Mouse (Mus musculus): ENCODE results near the gene Casc4. TPM values are rescaled to one million over a fixed set of nuclear protein-coding genes. Genes with fewer than 3 reads are reported as not detected.

The Casc4 gene
- polyA plus RNA-seq, 1 experiment from 2014 or later: 9.2 TPM

GRCm38 (mm10) chr2:121846050-121846449 is 20.7 kb upstream of the Casc4 start:
- no peaks in the 10 kb centered on the region for H3K27me3 ChIP-seq (ENCODE audit: control insufficient read depth, insufficient read depth, low read length)
- H3K36me3 ChIP-seq (ENCODE audit: control insufficient read depth, insufficient read depth): no peaks in the 10 kb centered on the region
- H3K4me2 ChIP-seq (ENCODE audit: low read depth, low read length): no peak overlapping the region
- no peak overlapping the region for H3K9ac ChIP-seq (ENCODE audit: low read length)
- H3K4me1 ChIP-seq (ENCODE audit: control insufficient read depth, insufficient read depth, low read length): no peaks in the 10 kb centered on the region
- 0 out of 2 replicates have a peak, but pooled peaks cover 5% of the 10 kb centered on the region for H3K9me3 ChIP-seq (replicated peaks; ENCODE audit: control insufficient read depth, low read length)
- 53% methylated on average over 8 of the region's 8 CpGs for WGBS
- no peak overlapping the region for H3K27ac ChIP-seq (ENCODE audit: low read length)
- no peak for ATAC-seq (replicated peaks; ENCODE audit: extremely low read depth, insufficient read depth, low FRiP score)
- H3K4me3 ChIP-seq (ENCODE audit: low read length): no peak overlapping the region

DNA sequence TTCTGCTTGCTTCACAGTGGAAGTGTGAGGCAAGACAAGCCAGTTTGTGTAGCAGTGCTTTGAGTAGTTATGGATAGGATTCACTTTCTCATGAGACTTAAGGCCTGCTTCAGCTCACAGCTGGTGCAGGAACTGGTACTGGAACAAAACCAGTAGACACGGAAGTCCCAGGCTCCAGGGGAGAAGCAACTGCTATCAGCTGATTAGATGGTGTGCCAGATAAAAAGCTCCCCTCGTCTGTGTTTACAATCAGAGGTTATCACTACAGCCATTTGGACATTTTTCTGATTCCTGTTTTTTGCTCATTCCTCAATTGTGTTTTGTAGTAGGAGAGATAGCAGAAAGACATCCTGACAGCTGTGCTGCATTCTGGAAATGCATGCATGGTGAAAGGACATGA is 14.7 kb upstream of the Casc4 start:
- Histone ChIP-seq H3K27me3 (ENCODE audit: control insufficient read depth, insufficient read depth, low read length) (no peaks in the 10 kb centered on the region), H3K4me1 (ENCODE audit: control insufficient read depth, insufficient read depth, low read length) (no peaks in the 10 kb centered on the region), H3K4me3 (ENCODE audit: low read length) (no peak overlapping the region), H3K27ac (ENCODE audit: low read length) (no peak overlapping the region), H3K36me3 (ENCODE audit: control insufficient read depth, insufficient read depth) (no peaks in the 10 kb centered on the region), H3K9me3 (replicated peaks; ENCODE audit: control insufficient read depth, low read length) (peaks cover 7% of the 10 kb centered on the region; the same call in 1 of the 2 replicates), H3K4me2 (ENCODE audit: low read depth, low read length) (no peak overlapping the region), H3K9ac (ENCODE audit: low read length) (no peak overlapping the region)
- ATAC-seq (replicated peaks; ENCODE audit: extremely low read depth, insufficient read depth, low FRiP score): no peak
- 27% methylated on average over 2 of the region's 2 CpGs for WGBS

DNA sequence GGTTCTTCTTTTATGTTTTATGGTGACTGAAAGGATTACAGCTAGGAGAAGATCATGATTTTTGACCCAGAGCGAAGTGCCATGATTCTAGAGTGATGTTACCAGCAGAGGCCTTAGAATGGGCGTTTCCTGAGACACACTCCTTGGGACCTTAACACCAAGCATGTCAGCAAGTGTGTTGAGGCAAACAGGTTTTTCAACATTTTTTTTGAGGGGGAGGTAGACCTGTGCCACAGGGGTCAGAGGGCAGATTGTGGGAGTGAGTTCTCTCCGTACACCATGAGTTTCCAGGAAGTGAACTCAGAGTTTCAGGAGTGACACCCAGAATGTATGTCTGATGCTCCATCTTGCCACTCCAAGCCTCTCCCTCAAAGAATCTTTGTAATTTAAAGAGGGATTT is 12.8 kb upstream of the Casc4 start:
- Histone ChIP-seq H3K36me3 (ENCODE audit: control insufficient read depth, insufficient read depth) (no peaks in the 10 kb centered on the region), H3K27me3 (ENCODE audit: control insufficient read depth, insufficient read depth, low read length) (no peaks in the 10 kb centered on the region), H3K9ac (ENCODE audit: low read length) (no peak overlapping the region), H3K9me3 (replicated peaks; ENCODE audit: control insufficient read depth, low read length) (peaks cover 2% of the 10 kb centered on the region; the same call in 1 of the 2 replicates), H3K27ac (ENCODE audit: low read length) (no peak overlapping the region), H3K4me1 (ENCODE audit: control insufficient read depth, insufficient read depth, low read length) (no peaks in the 10 kb centered on the region), H3K4me3 (ENCODE audit: low read length) (no peak overlapping the region), H3K4me2 (ENCODE audit: low read depth, low read length) (no peak overlapping the region)
- WGBS: 71% methylated on average over 3 of the region's 3 CpGs
- no peak for ATAC-seq (replicated peaks; ENCODE audit: extremely low read depth, insufficient read depth, low FRiP score)

DNA sequence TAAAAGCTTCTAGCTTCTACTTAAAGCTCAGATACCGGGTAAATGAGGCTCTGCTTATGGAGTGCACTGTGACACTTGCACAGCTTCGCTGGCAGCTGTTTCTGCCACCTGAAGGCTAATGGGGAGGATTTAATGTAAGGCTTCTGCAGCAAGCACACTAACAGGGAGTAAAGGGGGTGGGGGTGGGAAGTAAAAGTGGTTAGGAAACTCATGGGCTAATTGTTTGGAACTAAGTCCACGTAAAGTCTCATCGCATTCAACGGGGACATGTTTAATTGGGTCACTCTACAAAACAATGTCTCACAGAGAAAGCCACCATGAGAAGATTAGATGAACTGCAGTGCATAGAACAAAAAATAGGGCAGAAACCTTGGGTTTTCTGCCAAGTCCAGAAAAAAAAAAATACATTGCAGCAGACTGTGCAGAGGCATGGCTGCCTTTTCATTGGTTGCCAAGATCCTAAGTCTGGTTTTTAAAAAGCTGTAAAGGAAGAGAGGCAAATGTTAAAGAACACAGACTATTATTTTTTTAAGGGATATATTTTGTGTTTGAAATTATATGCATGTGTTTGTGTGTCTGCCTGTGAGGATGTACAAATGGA is 7.3 kb upstream of the Casc4 start:
- no peak overlapping the region for H3K27ac ChIP-seq (ENCODE audit: low read length)
- no peak for ATAC-seq (replicated peaks; ENCODE audit: extremely low read depth, insufficient read depth, low FRiP score)
- H3K4me2 ChIP-seq (ENCODE audit: low read depth, low read length): no peak overlapping the region
- no peaks in the 10 kb centered on the region for H3K36me3 ChIP-seq (ENCODE audit: control insufficient read depth, insufficient read depth)
- H3K9ac ChIP-seq (ENCODE audit: low read length): no peak overlapping the region
- H3K4me3 ChIP-seq (ENCODE audit: low read length): no peak overlapping the region
- peaks cover 2% of the 10 kb centered on the region; the same call in 1 of the 2 replicates for H3K9me3 ChIP-seq (replicated peaks; ENCODE audit: control insufficient read depth, low read length)
- H3K4me1 ChIP-seq (ENCODE audit: control insufficient read depth, insufficient read depth, low read length): no peaks in the 10 kb centered on the region
- no peaks in the 10 kb centered on the region for H3K27me3 ChIP-seq (ENCODE audit: control insufficient read depth, insufficient read depth, low read length)
- WGBS: 72% methylated on average over 5 of the region's 5 CpGs

DNA sequence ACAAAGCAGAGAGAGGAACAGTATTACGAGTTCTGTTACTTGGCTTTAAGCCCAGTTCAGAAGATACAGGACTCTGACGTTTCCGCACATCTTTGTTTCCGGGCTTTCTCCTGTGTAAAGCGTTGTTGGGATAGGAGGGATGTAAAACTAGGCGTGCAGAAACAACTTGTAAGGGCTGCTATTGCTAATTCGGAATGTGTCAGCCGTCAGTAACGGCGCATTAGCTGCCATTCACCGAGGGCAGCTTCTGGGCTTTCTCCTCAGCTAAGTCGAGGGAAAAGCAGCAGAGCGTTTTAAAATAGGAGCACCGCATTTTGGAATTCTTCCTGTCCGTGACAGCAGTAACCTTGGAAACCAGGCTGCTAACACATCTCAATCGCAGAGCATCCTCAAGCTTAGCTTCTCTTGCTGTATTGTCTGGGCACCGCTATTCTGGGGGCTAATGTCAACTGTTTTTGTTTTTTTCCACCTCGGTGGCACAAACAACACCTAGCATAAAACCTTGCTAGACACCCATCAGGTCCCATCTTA is 634 bp upstream of the Casc4 start:
- H3K36me3 ChIP-seq (ENCODE audit: control insufficient read depth, insufficient read depth): no peaks in the 10 kb centered on the region
- peak overlapping the region; percentile 86 for H3K9ac ChIP-seq (ENCODE audit: low read length)
- no peaks in the 10 kb centered on the region for H3K27me3 ChIP-seq (ENCODE audit: control insufficient read depth, insufficient read depth, low read length)
- H3K4me2 ChIP-seq (ENCODE audit: low read depth, low read length): peak overlapping the region; percentile 88
- H3K4me3 ChIP-seq (ENCODE audit: low read length): peak overlapping the region; percentile 96
- peak overlapping the region; percentile 68 for H3K27ac ChIP-seq (ENCODE audit: low read length)
- no peaks in the 10 kb centered on the region for H3K9me3 ChIP-seq (replicated peaks; ENCODE audit: control insufficient read depth, low read length)
- no peak for ATAC-seq (replicated peaks; ENCODE audit: extremely low read depth, insufficient read depth, low FRiP score)
- WGBS: 2% methylated on average over 18 of the region's 18 CpGs
- H3K4me1 ChIP-seq (ENCODE audit: control insufficient read depth, insufficient read depth, low read length): peaks cover 9% of the 10 kb centered on the region

- peak overlapping the region; percentile 88 for H3K4me2 ChIP-seq (ENCODE audit: low read depth, low read length)
- peaks cover 9% of the 10 kb centered on the region for H3K4me1 ChIP-seq (ENCODE audit: control insufficient read depth, insufficient read depth, low read length)
- WGBS: under 1% methylated on average over 60 of the region's 63 CpGs
- H3K9ac ChIP-seq (ENCODE audit: low read length): peak overlapping the region; percentile 86
- H3K36me3 ChIP-seq (ENCODE audit: control insufficient read depth, insufficient read depth): no peaks in the 10 kb centered on the region
- peak overlapping the region; percentile 68 for H3K27ac ChIP-seq (ENCODE audit: low read length)
- peak overlapping the region; percentile 96 for H3K4me3 ChIP-seq (ENCODE audit: low read length)
- no peaks in the 10 kb centered on the region for H3K9me3 ChIP-seq (replicated peaks; ENCODE audit: control insufficient read depth, low read length)
- no peak for ATAC-seq (replicated peaks; ENCODE audit: extremely low read depth, insufficient read depth, low FRiP score)
- H3K27me3 ChIP-seq (ENCODE audit: control insufficient read depth, insufficient read depth, low read length): no peaks in the 10 kb centered on the region
Measured at GRCm38 (mm10) chr2:121867051-121867928, 520 bp downstream of the Casc4 start.

- ATAC-seq (replicated peaks; ENCODE audit: extremely low read depth, insufficient read depth, low FRiP score): no peak
- Histone ChIP-seq H3K4me1 (ENCODE audit: control insufficient read depth, insufficient read depth, low read length) (no peaks in the 10 kb centered on the region), H3K9me3 (replicated peaks; ENCODE audit: control insufficient read depth, low read length) (no peaks in the 10 kb centered on the region), H3K27ac (ENCODE audit: low read length) (no peak overlapping the region), H3K27me3 (ENCODE audit: control insufficient read depth, insufficient read depth, low read length) (no peaks in the 10 kb centered on the region), H3K4me2 (ENCODE audit: low read depth, low read length) (no peak overlapping the region), H3K36me3 (ENCODE audit: control insufficient read depth, insufficient read depth) (no peaks in the 10 kb centered on the region), H3K4me3 (ENCODE audit: low read length) (no peak overlapping the region), H3K9ac (ENCODE audit: low read length) (no peak overlapping the region)
- 77% methylated on average over 1 of the region's 1 CpGs for WGBS
Measured at GRCm38 (mm10) chr2:121879506-121879905, 12.7 kb downstream of the Casc4 start.

GRCm38 (mm10) chr2:121885509-121886106 is 18.8 kb downstream of the Casc4 start:
- Histone ChIP-seq H3K27ac (ENCODE audit: low read length) (no peak overlapping the region), H3K4me3 (ENCODE audit: low read length) (no peak overlapping the region), H3K9ac (ENCODE audit: low read length) (no peak overlapping the region), H3K27me3 (ENCODE audit: control insufficient read depth, insufficient read depth, low read length) (no peaks in the 10 kb centered on the region), H3K4me1 (ENCODE audit: control insufficient read depth, insufficient read depth, low read length) (no peaks in the 10 kb centered on the region), H3K4me2 (ENCODE audit: low read depth, low read length) (no peak overlapping the region), H3K36me3 (ENCODE audit: control insufficient read depth, insufficient read depth) (no peaks in the 10 kb centered on the region), H3K9me3 (replicated peaks; ENCODE audit: control insufficient read depth, low read length) (no peaks in the 10 kb centered on the region)
- 67% methylated on average over 1 of the region's 1 CpGs for WGBS
- no peak for ATAC-seq (replicated peaks; ENCODE audit: extremely low read depth, insufficient read depth, low FRiP score)

GRCm38 (mm10) chr2:121886406-121886805 is 19.6 kb downstream of the Casc4 start:
- Histone ChIP-seq H3K4me1 (ENCODE audit: control insufficient read depth, insufficient read depth, low read length) (no peaks in the 10 kb centered on the region), H3K27me3 (ENCODE audit: control insufficient read depth, insufficient read depth, low read length) (no peaks in the 10 kb centered on the region), H3K9me3 (replicated peaks; ENCODE audit: control insufficient read depth, low read length) (no peaks in the 10 kb centered on the region), H3K9ac (ENCODE audit: low read length) (no peak overlapping the region), H3K36me3 (ENCODE audit: control insufficient read depth, insufficient read depth) (no peaks in the 10 kb centered on the region), H3K4me2 (ENCODE audit: low read depth, low read length) (no peak overlapping the region), H3K27ac (ENCODE audit: low read length) (no peak overlapping the region), H3K4me3 (ENCODE audit: low read length) (no peak overlapping the region)
- 94% methylated on average over 1 of the region's 1 CpGs for WGBS
- ATAC-seq (replicated peaks; ENCODE audit: extremely low read depth, insufficient read depth, low FRiP score): no peak
